Mouse (Mus musculus) megakaryocyte, embryonic 14.5 days (primary cell): Measurements from ENCODE around the gene Focad.

Experiments used
- FLI1 ChIP-seq: IDR thresholded peaks from 2 replicates; pipeline ENCODE4 v1.6.1; 2012; ENCODE audit warnings: low read length, inconsistent platforms, mixed read lengths
- GATA1 ChIP-seq: IDR thresholded peaks from 3 replicates; pipeline ENCODE4 v1.6.1; 2012; ENCODE audit warnings: mixed read lengths, low read length, inconsistent platforms, borderline replicate concordance

GRCm38 (mm10) chr4:88118750-88119395, 24.4 kb downstream of the Focad start:
- TF ChIP-seq FLI1 (no peak), GATA1 (no peak)
